Mouse (Mus musculus): Measurements from ENCODE around the gene Thpo.

The Thpo gene

DNA sequence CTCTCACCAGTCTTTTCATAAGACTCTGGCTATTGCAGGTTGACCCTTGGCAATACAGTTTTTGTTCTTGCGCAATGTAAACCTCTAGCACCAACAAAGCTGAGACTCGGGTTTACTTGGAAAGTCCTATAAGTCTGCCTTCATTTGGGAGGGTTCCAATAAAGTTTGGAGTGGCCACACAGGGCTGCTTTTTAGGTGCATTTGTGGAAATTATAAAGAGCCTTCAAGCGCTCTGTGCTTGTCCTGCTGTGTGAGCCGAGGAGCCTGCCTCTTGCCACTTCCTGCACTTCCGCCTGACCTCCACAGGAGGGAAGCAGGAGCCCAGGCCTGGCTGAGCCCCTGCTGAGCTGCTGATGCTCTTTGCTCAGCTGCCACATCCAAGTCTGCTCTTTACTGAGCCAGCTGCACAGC lies 10.0 kb downstream of the Thpo start:
- DNase-seq, result peak; percentile 75 to 86

- no peak for DNase-seq
These were observed 11.1 kb downstream of the Thpo start for GRCm38 (mm10) chr16:20723247-20723646.

DNA sequence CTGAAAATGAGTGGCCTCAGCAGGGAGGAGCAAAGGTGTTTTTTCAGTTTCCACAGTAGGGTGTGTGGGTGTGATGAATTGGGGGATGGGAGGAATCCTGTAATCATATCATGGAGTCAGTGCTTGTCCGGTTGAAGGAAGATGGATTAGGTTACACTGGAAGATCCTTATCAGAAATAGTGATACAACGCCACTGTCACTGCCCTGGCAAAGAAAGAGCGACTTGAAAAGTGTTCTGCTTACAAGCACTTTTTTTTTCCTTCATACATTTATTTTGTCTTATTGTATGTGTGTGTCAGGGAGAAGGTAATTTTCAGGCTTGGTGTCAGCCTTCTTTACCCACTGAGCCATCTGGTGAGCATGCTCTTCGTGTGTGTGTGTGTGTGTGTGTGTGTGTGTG lies 11.6 kb downstream of the Thpo start:
- no peak for DNase-seq

- DNase-seq, result no peak
These were observed 12.5 kb downstream of the Thpo start for GRCm38 (mm10) chr16:20721808-20722207.

GRCm38 (mm10) chr16:20717978-20718670 lies 16.2 kb downstream of the Thpo start:
- no peak for DNase-seq

GRCm38 (mm10) chr16:20717181-20717977 lies 16.9 kb downstream of the Thpo start, which contains the start of the genes Polr2h and Clcn2:
Gene Polr2h (plus strand): TSS chr16:20717665.
Gene Clcn2 (minus strand): TSS chr16:20717746.
- peak; percentile 97 to 98 for DNase-seq

- no peak for DNase-seq
These were observed 17.5 kb downstream of the Thpo start for GRCm38 (mm10) chr16:20716841-20717180.

DNA sequence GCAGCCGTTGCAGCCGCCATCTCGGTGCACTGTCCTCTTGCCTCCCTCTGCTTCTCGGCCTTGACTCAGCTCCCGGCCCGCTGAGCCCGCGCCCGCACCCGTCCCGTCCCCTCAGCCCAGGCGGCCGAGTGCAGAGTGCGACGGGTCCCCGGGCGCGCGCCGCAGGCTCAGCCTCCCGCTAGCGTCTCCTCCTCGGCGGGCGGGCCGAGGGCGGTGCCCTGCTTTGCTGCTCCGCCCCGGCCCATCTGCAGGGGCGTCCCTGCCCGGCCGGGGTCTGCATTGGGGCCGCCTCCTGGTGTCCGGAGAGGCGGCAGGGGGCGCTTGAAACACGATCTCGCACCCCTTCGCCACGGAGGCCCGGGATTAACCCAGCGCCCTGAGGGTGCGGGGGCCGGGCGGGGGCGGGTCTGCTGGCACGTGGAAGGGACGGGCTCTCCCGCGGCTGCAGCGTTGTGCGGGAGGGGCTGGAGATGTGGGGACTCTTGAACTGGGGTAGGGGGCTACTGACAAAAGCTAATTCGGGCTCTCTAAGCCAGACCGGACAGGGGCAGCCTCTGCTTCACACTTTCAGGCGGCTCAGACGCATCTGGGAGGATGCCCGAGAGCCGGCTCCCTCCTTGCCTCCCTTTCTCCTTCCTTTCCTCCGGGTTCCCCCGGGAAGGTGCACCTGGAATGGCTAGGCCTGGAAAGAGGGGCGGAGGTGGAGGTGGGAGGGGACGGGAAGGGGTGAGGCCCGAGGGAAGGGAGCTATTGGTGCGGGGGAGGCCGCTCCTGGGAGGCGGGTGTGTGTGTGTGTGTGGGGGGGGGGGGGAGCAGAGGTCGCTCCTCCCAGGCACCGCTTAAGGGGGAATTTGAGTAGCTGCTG lies 18.1 kb downstream of the Thpo start:
- peak; percentile 86 to 92 for DNase-seq

DNA sequence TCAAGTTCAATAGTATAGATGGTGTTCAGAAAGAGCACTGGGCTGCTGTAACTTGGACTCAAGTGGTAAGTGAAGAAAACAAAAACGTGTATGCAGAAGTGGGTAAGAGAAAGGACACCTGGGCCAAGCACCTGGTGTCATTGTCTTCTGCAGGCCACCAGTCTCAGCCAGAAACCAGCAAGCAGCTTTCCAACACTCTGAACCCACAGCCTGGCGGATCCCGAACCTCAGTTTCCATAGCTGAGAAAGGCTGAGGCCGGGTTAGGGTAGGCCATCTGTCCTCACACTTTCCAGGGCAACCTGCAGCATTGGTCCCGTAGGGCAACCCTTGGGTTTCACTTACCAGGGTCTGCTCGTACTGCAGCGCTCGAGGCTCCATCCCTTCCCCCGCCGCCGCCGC lies 18.7 kb downstream of the Thpo start:
- DNase-seq, result no peak

- no peak for DNase-seq
These were observed 19.1 kb downstream of the Thpo start for GRCm38 (mm10) chr16:20715161-20715560.

DNA sequence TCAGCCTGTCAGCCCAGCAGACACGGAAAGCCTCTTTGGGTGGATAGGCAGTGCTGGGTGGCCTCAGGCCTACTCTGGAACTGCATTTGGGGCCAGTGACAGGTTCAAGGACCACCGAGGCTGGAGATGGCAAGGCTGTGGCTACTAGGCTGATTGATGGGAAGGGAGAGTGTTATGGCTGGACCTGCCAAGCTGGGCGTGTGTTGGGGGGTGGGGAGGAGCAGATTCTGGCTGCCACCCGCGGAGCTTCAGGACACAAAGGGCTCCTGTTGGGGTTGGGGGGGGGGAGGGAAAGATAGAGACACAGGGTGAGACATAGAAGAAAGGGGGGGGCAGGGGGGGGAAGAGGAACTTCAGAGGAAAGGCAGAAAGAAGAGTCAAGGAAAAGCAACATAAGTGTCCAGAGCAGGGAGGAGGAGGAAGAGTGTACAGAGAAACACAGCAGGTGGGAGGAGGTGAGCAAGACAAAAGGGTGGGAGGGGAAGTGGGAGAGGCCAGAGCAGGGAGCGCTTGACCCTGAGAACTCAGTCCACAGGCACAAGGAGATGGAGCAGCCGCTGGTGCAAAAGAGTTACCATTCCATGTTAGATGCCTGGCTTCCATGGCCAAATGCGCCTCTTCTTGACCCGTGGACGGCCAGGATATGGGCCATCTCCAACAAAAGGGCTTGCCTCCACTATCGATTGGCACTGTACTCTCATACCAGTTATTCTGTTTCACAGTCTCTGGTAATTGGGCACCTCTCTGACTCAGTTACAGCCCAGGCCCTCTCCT lies 19.8 kb downstream of the Thpo start:
- DNase-seq, result no peak

- no peak for DNase-seq
These were observed 21.4 kb downstream of the Thpo start for GRCm38 (mm10) chr16:20712889-20713288.

DNA sequence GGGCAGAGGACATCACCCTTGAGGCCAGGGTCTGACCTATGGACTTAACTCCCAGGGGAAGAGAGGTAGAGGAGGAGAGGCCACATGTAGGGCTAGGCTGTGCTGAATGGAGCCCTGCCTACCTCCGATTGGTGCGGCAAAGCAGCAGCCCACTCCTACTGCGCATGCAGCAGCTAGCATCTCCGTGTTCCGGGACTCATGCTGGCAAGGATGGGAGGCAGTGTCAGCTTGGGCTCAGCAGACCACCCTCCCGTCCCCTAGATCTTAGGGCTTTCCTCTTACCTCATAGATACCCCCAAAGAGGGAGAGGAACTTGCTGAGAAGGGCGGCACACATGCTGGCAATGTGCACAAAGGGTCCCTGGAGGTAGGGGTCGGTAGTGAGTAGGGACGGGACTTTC lies 22.1 kb downstream of the Thpo start:
- no peak for DNase-seq

GRCm38 (mm10) chr16:20710810-20711209 lies 23.5 kb downstream of the Thpo start:
- no peak for DNase-seq

DNA sequence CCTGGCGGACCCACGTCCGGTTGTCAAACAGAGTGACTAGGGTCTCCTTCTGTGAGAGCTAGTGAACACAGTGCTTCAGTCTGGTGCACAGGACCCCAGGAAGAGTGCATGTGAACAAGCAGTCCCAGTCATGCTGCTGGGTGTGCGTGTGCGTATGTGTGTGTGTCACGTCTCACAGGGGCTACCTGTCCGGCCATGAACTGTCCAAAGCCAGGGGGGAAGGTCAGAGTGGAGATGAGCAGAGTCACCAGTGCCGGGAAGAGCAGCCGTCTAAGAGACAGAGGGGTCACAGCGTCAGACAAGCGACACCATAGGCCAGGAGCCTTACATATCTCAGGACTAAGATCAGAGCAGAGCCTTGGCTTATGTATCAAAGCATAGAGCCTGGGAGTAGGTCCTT lies 23.9 kb downstream of the Thpo start:
- DNase-seq, result no peak

DNA sequence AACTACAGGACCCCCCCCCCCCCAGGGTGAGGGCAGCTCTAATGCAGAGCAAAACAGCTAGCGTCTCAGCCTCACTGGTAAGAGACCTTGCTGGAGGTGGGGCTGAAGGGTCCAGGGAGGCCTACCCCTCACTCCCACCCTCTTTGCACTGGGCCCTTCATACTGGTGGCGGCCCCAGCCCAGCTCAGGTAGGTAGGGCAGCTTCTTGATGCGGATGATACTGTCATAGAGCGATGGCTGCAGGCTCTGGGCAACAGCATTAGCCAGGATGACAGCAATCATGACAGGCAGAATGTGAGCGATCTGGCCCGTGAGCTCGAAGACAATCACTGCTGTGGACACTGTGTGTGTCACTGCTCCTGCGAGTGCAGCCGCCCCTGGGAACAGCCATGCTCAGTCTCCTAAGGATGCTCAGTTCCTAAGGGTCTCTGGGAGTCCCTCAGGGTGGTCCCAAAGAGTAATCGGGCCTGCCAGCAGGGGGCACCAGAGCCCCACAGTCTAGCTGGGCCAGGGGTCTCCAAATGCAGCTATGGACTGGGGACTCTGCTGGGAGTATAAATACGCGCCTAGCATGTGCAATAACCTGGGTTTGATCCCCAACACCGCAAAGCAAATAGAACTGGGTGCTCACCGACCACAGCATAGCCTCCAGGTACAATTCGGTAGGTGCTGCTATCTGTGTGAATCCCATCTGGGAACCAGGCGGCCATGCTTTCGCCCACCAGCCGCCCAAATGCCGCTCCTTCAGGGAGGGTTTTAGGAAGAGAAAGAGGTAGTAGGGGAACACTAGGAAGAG lies 25.2 kb downstream of the Thpo start:
- DNase-seq, result peak; percentile 71 to 72

GRCm38 (mm10) chr16:20708220-20708938 lies 25.9 kb downstream of the Thpo start:
- no peak for DNase-seq

- peak; percentile 34 to 48 for DNase-seq
These were observed 27.8 kb downstream of the Thpo start for GRCm38 (mm10) chr16:20706407-20707055.

GRCm38 (mm10) chr16:20705786-20706185 lies 28.5 kb downstream of the Thpo start:
- DNase-seq, result no peak

DNA sequence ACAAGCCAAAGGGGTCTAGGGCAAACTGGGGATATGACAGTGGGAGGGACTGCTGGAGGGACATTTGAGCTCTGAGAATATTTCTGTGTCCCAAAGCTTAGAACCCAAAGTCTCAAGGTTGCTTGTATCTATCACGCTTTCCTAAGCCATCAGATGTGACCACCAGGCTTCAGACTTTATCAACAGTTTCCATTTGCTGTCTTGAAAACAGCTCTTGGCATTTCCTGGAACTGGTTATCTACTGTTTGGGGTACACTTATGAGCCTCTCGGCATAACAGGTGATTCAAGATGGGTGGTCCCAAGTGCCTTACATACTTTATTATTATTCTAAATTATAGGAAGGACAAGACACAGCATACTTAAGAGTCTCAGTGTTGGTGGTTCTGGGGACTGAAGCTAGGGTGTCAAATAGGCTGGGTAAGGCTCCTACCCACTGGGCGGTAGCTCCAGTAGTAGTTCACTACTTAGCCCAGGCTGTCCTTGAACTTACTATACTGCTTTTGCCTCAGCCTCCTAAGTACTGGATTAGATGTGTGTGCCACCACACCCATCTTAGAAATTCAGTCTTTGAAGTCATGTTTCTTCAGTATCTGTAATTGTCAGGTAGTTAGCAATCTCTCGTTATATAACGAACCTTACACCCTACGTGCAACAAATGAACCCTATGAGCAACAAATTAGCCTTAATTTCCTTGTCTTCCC lies 30.5 kb downstream of the Thpo start:
- no peak for DNase-seq

Measured in kidney, postnatal 4 days (tissue).